Mouse (Mus musculus) liver, embryonic 11.5 days (tissue): ENCODE measurements around the gene Neurl4. TPM values are rescaled to one million over a fixed set of nuclear protein-coding genes. Genes with fewer than 3 reads are reported as not detected.

Experiments
- ATAC-seq: fragments of 200-750 bp; cut with Nextera tagmentation; replicated peaks from 2 replicates; pipeline ENCODE4 v1.8.0; 2017; ENCODE audit warnings: moderate number of reproducible peaks, mild to moderate bottlenecking, moderate TSS enrichment, moderate library complexity; ENCODE audit not compliant: low FRiP score
- DNase-seq: peaks from one replicate; pipeline ENCODE4 v3.0.0-alpha.2; 2017; ENCODE audit warnings: low spot score
- H3K27ac ChIP-seq: fragments of 300-500 bp; sonication (generic); 2 replicates; pipeline ENCODE4 v1.5.1; 2014; ENCODE audit warnings: mild to moderate bottlenecking, low read depth, low read length, control low read depth
- H3K27me3 ChIP-seq: fragments of 300-500 bp; sonication (generic); replicated peaks from 2 replicates; pipeline ENCODE4 v1.6.1; 2014; ENCODE audit warnings: low read length, mixed read lengths; ENCODE audit not compliant: control insufficient read depth, insufficient read depth
- H3K36me3 ChIP-seq: fragments of 300-500 bp; sonication (generic); 2 replicates; pipeline ENCODE4 v1.6.1; 2014; ENCODE audit warnings: mild to moderate bottlenecking, low read length, moderate library complexity, mixed read lengths; ENCODE audit not compliant: control insufficient read depth, insufficient read depth
- H3K4me1 ChIP-seq: fragments of 300-500 bp; sonication (generic); replicated peaks from 2 replicates; pipeline ENCODE4 v1.6.1; 2014; ENCODE audit warnings: low read length, mixed read lengths; ENCODE audit not compliant: control insufficient read depth, insufficient read depth
- H3K4me2 ChIP-seq: fragments of 300-500 bp; sonication (generic); 2 replicates; pipeline ENCODE4 v1.6.1; 2014; ENCODE audit warnings: mild to moderate bottlenecking, control low read depth, moderate library complexity
- H3K4me3 ChIP-seq: fragments of 300-500 bp; sonication (generic); 2 replicates; pipeline ENCODE4 v1.5.1; 2014; ENCODE audit warnings: low read depth, low read length, control low read depth
- H3K9ac ChIP-seq: fragments of 300-500 bp; sonication (generic); 2 replicates; pipeline ENCODE4 v1.6.1; 2014; ENCODE audit warnings: low read depth, low read length, control low read depth
- H3K9me3 ChIP-seq: fragments of 300-500 bp; sonication (generic); 2 replicates; pipeline ENCODE4 v1.6.1; 2016; ENCODE audit warnings: low read length, inconsistent platforms, mixed read lengths; ENCODE audit not compliant: control insufficient read depth
- WGBS: fragments of 180-500 bp; shearing (Covaris S2); extraction: QIAGEN DNeasy Blood & Tissue Kit; methylation state at CpG from one replicate; pipeline ENCODE4 v1.1.7; 2014; 5-methylcytosine and 5-hydroxymethylcytosine counted together
- polyA plus RNA-seq: library from polyadenylated mRNA; unstranded; fragments of >200 nt; fragmentation: Nextera tagmentation; extraction: Ambion mirVana; gene quantifications from 2 replicates; pipeline ENCODE4 v1.2.1, GENCODE M21; 2014

Neurl4 gene
- polyA plus RNA-seq, 1 experiment from 2014 or later = 10.5 TPM

DNA sequence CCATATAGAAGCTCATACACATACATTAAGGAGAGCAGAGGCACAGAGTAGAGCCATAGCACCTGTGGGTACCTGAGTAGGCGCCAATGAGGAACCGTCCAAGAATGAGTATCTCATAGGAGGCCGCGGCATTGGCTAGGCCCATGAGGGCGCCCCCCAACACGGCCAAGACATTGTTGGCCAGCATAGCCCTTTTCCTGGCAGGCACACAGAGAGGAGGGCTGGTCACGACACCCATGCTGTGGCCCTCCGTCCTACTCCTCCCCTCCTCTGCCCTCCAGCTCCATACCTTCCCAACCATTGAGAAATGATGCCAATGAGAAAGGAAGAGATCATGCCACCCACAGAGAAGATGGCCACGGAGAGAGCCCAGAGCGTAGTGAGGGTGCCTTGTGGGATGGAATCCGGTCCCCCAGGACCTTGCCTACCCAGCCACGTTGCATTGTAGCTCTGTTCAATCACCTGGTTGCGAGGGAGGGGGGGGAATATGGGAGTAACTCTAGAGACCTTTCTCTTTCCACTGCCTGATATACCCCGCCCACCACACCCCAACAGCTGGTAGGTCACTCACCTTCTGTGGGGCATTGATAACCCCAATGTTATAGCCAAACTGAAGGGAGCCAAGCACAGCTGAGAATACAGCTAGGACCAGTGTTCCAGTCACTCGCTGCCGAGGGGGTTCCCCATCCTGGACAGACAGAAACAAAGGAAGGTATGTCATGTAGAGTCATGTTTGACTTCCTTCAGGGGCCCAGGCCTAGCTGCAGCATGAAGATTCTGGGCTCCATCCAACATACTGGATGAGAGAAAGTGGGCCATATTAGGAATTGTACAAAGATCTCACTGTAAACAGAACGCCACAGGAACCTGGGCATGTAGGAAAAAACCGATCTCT, 45.4 kb downstream of the Neurl4 start:
- peaks cover 25% of the 10 kb centered on the region for H3K4me1 ChIP-seq

GRCm38 (mm10) chr11:69947337-69948065, 46.6 kb downstream of the Neurl4 start:
- peaks cover 24% of the 10 kb centered on the region for H3K27me3 ChIP-seq
- H3K4me1 ChIP-seq = peaks cover 25% of the 10 kb centered on the region
- no peaks in the 10 kb centered on the region for H3K9me3 ChIP-seq
- WGBS = 12% methylated on average over 29 of the region's 29 CpGs
- peak overlapping the region; percentile 60 for H3K4me3 ChIP-seq
- H3K4me2 ChIP-seq = peak overlapping the region; percentile 84
- H3K27ac ChIP-seq = peak overlapping the region; percentile 68
- H3K9ac ChIP-seq = peak overlapping the region; percentile 65
- ATAC-seq = peak; percentile 1
- 0 out of 2 replicates have a peak, but pooled peaks cover 2% of the 10 kb centered on the region for H3K36me3 ChIP-seq
- peak; percentile 49 for DNase-seq

More for the DNA sequence above, 45.4 kb downstream of the Neurl4 start:
- Histone ChIP-seq H3K27ac (peak overlapping the region; percentile 68), H3K36me3 (0 out of 2 replicates have a peak, but pooled peaks cover 2% of the 10 kb centered on the region), H3K27me3 (peaks cover 21% of the 10 kb centered on the region), H3K9ac (peak overlapping the region; percentile 65), H3K4me3 (peak overlapping the region; percentile 60), H3K9me3 (no peaks in the 10 kb centered on the region), H3K4me2 (peak overlapping the region; percentile 84)
- 83% methylated on average over 18 of the region's 18 CpGs for WGBS
- ATAC-seq (peak; percentile 67), DNase-seq (no peak)

GRCm38 (mm10) chr11:69948066-69948762, 47.3 kb downstream of the Neurl4 start, which contains the start of gene Slc2a4:
Slc2a4 (minus strand) TSS chr11:69948188.
- H3K4me1 ChIP-seq = peaks cover 25% of the 10 kb centered on the region
- no peaks in the 10 kb centered on the region for H3K9me3 ChIP-seq
- ATAC-seq = peak; percentile 92
- H3K27ac ChIP-seq = peak within 1 kb of the TSS; percentile 70
- peak; percentile 94 for DNase-seq
- 1% methylated on average over 33 of the region's 34 CpGs for WGBS
- H3K4me2 ChIP-seq = peak within 1 kb of the TSS; percentile 84
- peak within 1 kb of the TSS; percentile 65 for H3K9ac ChIP-seq
- peak within 1 kb of the TSS; percentile 60 for H3K4me3 ChIP-seq
- peaks cover 18% of the 10 kb centered on the region; the same call in 1 of the 2 replicates for H3K27me3 ChIP-seq
- 0 out of 2 replicates have a peak, but pooled peaks cover 2% of the 10 kb centered on the region for H3K36me3 ChIP-seq

GRCm38 (mm10) chr11:69948763-69949150, 47.9 kb downstream of the Neurl4 start:
- H3K4me3 ChIP-seq = peak overlapping the region; percentile 60
- H3K36me3 ChIP-seq = 0 out of 2 replicates have a peak, but pooled peaks cover 2% of the 10 kb centered on the region
- no peaks in the 10 kb centered on the region for H3K9me3 ChIP-seq
- peak overlapping the region; percentile 64 for H3K9ac ChIP-seq
- peak; percentile 53 for ATAC-seq
- WGBS = 1% methylated on average over 14 of the region's 14 CpGs
- DNase-seq = peak; percentile 85
- H3K27me3 ChIP-seq = peaks cover 16% of the 10 kb centered on the region; the same call in 1 of the 2 replicates
- H3K4me2 ChIP-seq = peak overlapping the region; percentile 84
- peak overlapping the region; percentile 70 for H3K27ac ChIP-seq
- peaks cover 25% of the 10 kb centered on the region for H3K4me1 ChIP-seq

DNA sequence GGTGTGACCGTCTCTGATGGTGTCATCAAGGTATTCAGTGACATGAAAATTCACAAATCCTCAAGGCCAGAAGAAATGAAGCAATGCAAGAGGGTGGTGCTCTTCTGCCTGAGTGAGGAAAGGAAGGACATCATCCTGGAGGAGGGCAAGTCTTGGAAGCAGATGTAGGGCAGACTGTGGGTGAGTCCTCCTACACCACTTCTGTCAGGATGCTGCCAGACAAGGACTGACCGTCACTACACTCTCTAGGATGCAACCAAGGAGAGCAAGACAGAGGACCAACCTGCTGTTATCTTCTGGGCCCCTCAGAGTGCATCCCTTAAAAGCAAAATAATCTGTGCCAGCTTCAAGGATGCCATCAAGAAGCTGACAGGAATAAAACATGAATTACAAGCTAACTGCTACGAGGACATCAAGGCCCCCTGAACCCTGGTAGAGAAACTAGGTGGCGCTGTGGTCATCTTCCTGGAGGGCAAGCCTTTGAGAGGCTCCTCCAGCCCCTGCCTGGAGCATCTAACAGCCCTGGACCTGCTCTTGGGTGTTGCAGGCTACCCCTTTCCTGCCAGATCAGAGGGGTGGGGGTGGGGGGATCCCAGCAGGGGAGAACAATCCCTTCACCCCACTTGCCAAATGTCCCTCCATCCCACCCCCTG, 50.1 kb downstream of the Neurl4 start:
- Histone ChIP-seq H3K27ac (no peak overlapping the region), H3K4me2 (no peak overlapping the region), H3K27me3 (peaks cover 11% of the 10 kb centered on the region; the same call in 1 of the 2 replicates), H3K4me1 (peaks cover 23% of the 10 kb centered on the region), H3K4me3 (no peak overlapping the region), H3K9me3 (no peaks in the 10 kb centered on the region), H3K36me3 (no peaks in the 10 kb centered on the region), H3K9ac (no peak overlapping the region)
- DNase-seq (no peak), ATAC-seq (no peak)
- WGBS = 45% methylated on average over 4 of the region's 4 CpGs

DNA sequence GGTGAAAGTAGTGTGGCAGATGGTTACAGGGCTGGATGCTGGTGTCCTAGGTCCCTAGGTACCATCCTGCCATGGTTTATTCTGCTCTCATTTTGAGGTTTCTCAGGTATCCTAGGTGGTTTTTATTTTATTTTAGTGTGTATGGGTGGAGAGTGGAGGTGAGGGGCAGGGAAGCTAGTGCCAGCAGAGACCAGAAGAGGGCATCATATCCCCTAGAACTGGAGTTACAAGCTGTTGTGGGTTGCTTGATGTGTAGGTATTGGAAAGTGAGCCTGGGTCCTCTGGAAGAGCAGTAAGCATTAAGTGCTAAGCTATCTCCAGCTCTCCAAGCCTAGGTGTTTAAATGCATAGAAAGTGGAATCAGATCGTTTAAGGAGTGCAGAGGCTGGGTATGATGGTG, 51.4 kb downstream of the Neurl4 start:
- ATAC-seq (no peak), DNase-seq (no peak)
- H3K9ac ChIP-seq = no peak overlapping the region
- no peak overlapping the region for H3K4me3 ChIP-seq
- H3K36me3 ChIP-seq = no peaks in the 10 kb centered on the region
- no peaks in the 10 kb centered on the region for H3K9me3 ChIP-seq
- H3K4me1 ChIP-seq = peaks cover 12% of the 10 kb centered on the region
- H3K4me2 ChIP-seq = no peak overlapping the region
- peaks cover 8% of the 10 kb centered on the region; the same call in 1 of the 2 replicates for H3K27me3 ChIP-seq
- WGBS = 47% methylated on average over 1 of the region's 1 CpGs
- H3K27ac ChIP-seq = no peak overlapping the region

GRCm38 (mm10) chr11:69953267-69953915, 52.5 kb downstream of the Neurl4 start:
- H3K4me3 ChIP-seq = no peak overlapping the region
- WGBS = 39% methylated on average over 11 of the region's 11 CpGs
- peaks cover 8% of the 10 kb centered on the region; the same call in 1 of the 2 replicates for H3K27me3 ChIP-seq
- no peak for DNase-seq
- H3K9ac ChIP-seq = no peak overlapping the region
- no peak overlapping the region for H3K27ac ChIP-seq
- no peak for ATAC-seq
- H3K36me3 ChIP-seq = no peaks in the 10 kb centered on the region
- no peaks in the 10 kb centered on the region for H3K9me3 ChIP-seq
- H3K4me2 ChIP-seq = no peak overlapping the region
- peaks cover 4% of the 10 kb centered on the region for H3K4me1 ChIP-seq
